Mouse (Mus musculus) limb, embryonic 14.5 days (tissue): ENCODE measurements at regions not wholly inside any gene's neighbourhood (a gene's known extent, or its start where the extent isn't known, plus 50 kb on each side); places are given as distances from the start of the nearest gene placed in this dataset.
A peak's percentile ranks its signal among the peaks of the same experiment; 100 is the strongest.

Experiments
- ATAC-seq: fragments of 200-750 bp; cut with Nextera tagmentation; 2 replicates; pipeline ENCODE4 v1.8.0; 2017; ENCODE audit warnings: low read depth, moderate number of reproducible peaks, moderate TSS enrichment; ENCODE audit not compliant: low FRiP score
- DNase-seq: peaks from one replicate; pipeline ENCODE4 v3.0.0-alpha.2; 2015; ENCODE audit warnings: low spot score
- H3K27ac ChIP-seq: fragments of 300-500 bp; sonication (generic); replicated peaks from 2 replicates; pipeline ENCODE4 v1.5.1; 2014; ENCODE audit warnings: low read depth, mild to moderate bottlenecking, low read length, moderate library complexity, mixed read lengths
- H3K27me3 ChIP-seq: fragments of 300-500 bp; sonication (generic); 2 replicates; pipeline ENCODE4 v1.6.1; 2014; ENCODE audit warnings: low read length, mixed read lengths; ENCODE audit not compliant: control insufficient read depth, insufficient read depth
- H3K36me3 ChIP-seq: fragments of 300-500 bp; sonication (generic); 2 replicates; pipeline ENCODE4 v1.6.1; 2014; ENCODE audit warnings: mild to moderate bottlenecking, low read length, moderate library complexity, mixed read lengths; ENCODE audit not compliant: control insufficient read depth, insufficient read depth
- H3K4me1 ChIP-seq: fragments of 300-500 bp; sonication (generic); 2 replicates; pipeline ENCODE4 v1.6.1; 2014; ENCODE audit warnings: antibody characterized with exemption, low read length, mixed read lengths; ENCODE audit not compliant: control insufficient read depth, insufficient read depth
- H3K4me2 ChIP-seq: fragments of 300-500 bp; sonication (generic); replicated peaks from 2 replicates; pipeline ENCODE4 v1.6.1; 2014; ENCODE audit warnings: low read depth, mild to moderate bottlenecking, low read length, moderate library complexity; ENCODE audit not compliant: severe bottlenecking
- H3K4me3 ChIP-seq: fragments of 300-500 bp; sonication (generic); replicated peaks from 2 replicates; pipeline ENCODE4 v1.5.1; 2014; ENCODE audit warnings: low read length
- H3K9ac ChIP-seq: fragments of 300-500 bp; sonication (generic); 2 replicates; pipeline ENCODE4 v1.6.1; 2014; ENCODE audit warnings: mild to moderate bottlenecking, low read depth, low read length, moderate library complexity; ENCODE audit not compliant: severe bottlenecking
- H3K9me3 ChIP-seq: fragments of 300-500 bp; sonication (generic); 2 replicates; pipeline ENCODE4 v1.6.1; 2016; ENCODE audit warnings: low read length; ENCODE audit not compliant: control insufficient read depth
- POLR2A ChIP-seq: fragments of 200-500 bp; IDR thresholded peaks from 2 replicates; pipeline ENCODE4 v1.8.0; 2012; ENCODE audit warnings: inconsistent platforms, mild to moderate bottlenecking, moderate library complexity, borderline replicate concordance; ENCODE audit not compliant: insufficient read depth, insufficient read length; ENCODE audit errors: extremely low read depth
- WGBS: fragments of 180-500 bp; shearing (Covaris S2); extraction: QIAGEN DNeasy Blood & Tissue Kit; methylation state at CpG from one replicate; pipeline ENCODE4 v1.1.7; 2014; 5-methylcytosine and 5-hydroxymethylcytosine counted together

- TF ChIP-seq POLR2A, result no peak
- no peak for ATAC-seq
- Histone ChIP-seq H3K36me3 (no peaks in the 10 kb centered on the region), H3K4me2 (no peak overlapping the region), H3K4me3 (no peak overlapping the region), H3K9me3 (no peaks in the 10 kb centered on the region), H3K4me1 (peaks cover 11% of the 10 kb centered on the region), H3K27ac (no peak overlapping the region), H3K27me3 (no peaks in the 10 kb centered on the region), H3K9ac (no peak overlapping the region)
- 67% methylated on average over 7 of the region's 7 CpGs for WGBS
- no peak for DNase-seq
Measured at GRCm38 (mm10) chr3:66537913-66538312, 241.3 kb upstream of the Veph1 start.

GRCm38 (mm10) chr3:66537106-66537893, 240.7 kb upstream of the Veph1 start:
- ATAC-seq (no peak), DNase-seq (no peak)
- 23% methylated on average over 3 of the region's 3 CpGs for WGBS
- Histone ChIP-seq H3K4me1 (peaks cover 11% of the 10 kb centered on the region), H3K27ac (no peak overlapping the region), H3K4me2 (no peak overlapping the region), H3K4me3 (no peak overlapping the region), H3K9me3 (no peaks in the 10 kb centered on the region), H3K36me3 (no peaks in the 10 kb centered on the region), H3K9ac (no peak overlapping the region), H3K27me3 (no peaks in the 10 kb centered on the region)
- no peak for TF ChIP-seq POLR2A

- no peak overlapping the region for H3K27ac ChIP-seq
- WGBS, result 21% methylated on average over 11 of the region's 11 CpGs
- no peak overlapping the region for H3K4me3 ChIP-seq
- H3K4me1 ChIP-seq, result peaks cover 11% of the 10 kb centered on the region
- no peaks in the 10 kb centered on the region for H3K9me3 ChIP-seq
- ATAC-seq (no peak), DNase-seq (no peak)
- H3K27me3 ChIP-seq, result no peaks in the 10 kb centered on the region
- H3K4me2 ChIP-seq, result peak overlapping the region; percentile 32
- peak overlapping the region; percentile 6; the same call in 1 of the 2 replicates for H3K9ac ChIP-seq
- H3K36me3 ChIP-seq, result no peaks in the 10 kb centered on the region
- no peak for TF ChIP-seq POLR2A
Measured at GRCm38 (mm10) chr3:66536673-66537072, 240.0 kb upstream of the Veph1 start.

- Histone ChIP-seq H3K4me1 (peaks cover 11% of the 10 kb centered on the region), H3K4me3 (no peak overlapping the region), H3K36me3 (no peaks in the 10 kb centered on the region), H3K4me2 (peak overlapping the region; percentile 32; the same call in 1 of the 2 replicates), H3K9me3 (no peaks in the 10 kb centered on the region), H3K27ac (no peak overlapping the region), H3K27me3 (no peaks in the 10 kb centered on the region), H3K9ac (no peak overlapping the region)
- DNase-seq (no peak), ATAC-seq (no peak)
- TF ChIP-seq POLR2A, result no peak
- WGBS, result 15% methylated on average over 8 of the region's 8 CpGs
Measured at GRCm38 (mm10) chr3:66535786-66536529, 239.3 kb upstream of the Veph1 start.

- H3K4me2 ChIP-seq, result no peak overlapping the region
- 0 out of 2 replicates have a peak, but pooled peaks cover under 1% of the 10 kb centered on the region for H3K4me1 ChIP-seq
- WGBS, result 83% methylated on average over 1 of the region's 1 CpGs
- no peaks in the 10 kb centered on the region for H3K9me3 ChIP-seq
- DNase-seq (no peak), ATAC-seq (no peak)
- no peaks in the 10 kb centered on the region for H3K27me3 ChIP-seq
- no peak overlapping the region for H3K9ac ChIP-seq
- TF ChIP-seq POLR2A, result no peak
- H3K4me3 ChIP-seq, result no peak overlapping the region
- H3K27ac ChIP-seq, result no peak overlapping the region
- H3K36me3 ChIP-seq, result no peaks in the 10 kb centered on the region
Measured at GRCm38 (mm10) chr3:66519925-66520324, 223.3 kb upstream of the Veph1 start.
